Mouse (Mus musculus) embryo, embryonic 9.5 days (tissue): ENCODE data around the gene Olfr199.
"Not testable (repeated sequence)": the region's sequence is repeated elsewhere in the genome, so short reads cannot be mapped to it uniquely, and the experiment has no call there.

ENCODE experiments used
- DNase-seq: peaks from one replicate; pipeline ENCODE4 v3.0.0-alpha.2; 2017; ENCODE audit errors: extremely low spot score

Olfr199 gene

GRCm38 (mm10) chr16:59219667-59220066 is at the start of gene Olfr199:
TSS of gene Olfr199 (minus strand) at chr16:59219767.
- not testable (repeated sequence) for DNase-seq

GRCm38 (mm10) chr16:59269097-59269496 is 49.5 kb upstream of the Olfr199 start:
- not testable (repeated sequence) for DNase-seq

GRCm38 (mm10) chr16:59249684-59250083 is 30.1 kb upstream of the Olfr199 start:
- DNase-seq = no peak

GRCm38 (mm10) chr16:59217861-59218260 is 1.7 kb downstream of the Olfr199 start:
- DNase-seq = not testable (repeated sequence)

GRCm38 (mm10) chr16:59203433-59203832 is 16.1 kb downstream of the Olfr199 start, which contains the start of gene Olfr198:
TSS of gene Olfr198 (minus strand) at chr16:59203533.
- DNase-seq = not testable (repeated sequence)

GRCm38 (mm10) chr16:59170354-59170753 is 49.2 kb downstream of the Olfr199 start, which contains the start of gene Olfr196:
TSS of gene Olfr196 (minus strand) at chr16:59170454.
- no peak for DNase-seq
